Mouse (Mus musculus): ENCODE results near the gene Daam1.

The Daam1 gene

DNA sequence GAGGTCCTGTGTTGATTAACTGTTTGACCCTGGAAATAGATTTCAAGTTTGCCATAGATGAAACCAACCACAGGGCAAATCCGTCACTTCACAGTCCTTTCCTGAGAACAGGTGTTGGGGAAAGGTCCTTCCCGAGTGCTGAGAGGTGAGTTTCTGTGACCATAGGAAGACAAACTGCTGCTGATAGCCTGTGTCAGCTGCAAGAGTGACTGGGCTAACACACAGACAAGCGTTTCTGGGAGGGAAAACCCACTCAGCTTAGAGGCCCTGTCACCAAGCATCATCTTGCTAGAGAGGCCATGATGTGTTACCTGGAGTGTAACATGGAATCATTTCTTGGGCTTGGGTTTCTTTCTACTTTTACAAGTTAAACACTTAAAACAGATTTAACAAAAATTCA is 35.1 kb downstream of the Daam1 start:
- DNase-seq = no peak

DNA sequence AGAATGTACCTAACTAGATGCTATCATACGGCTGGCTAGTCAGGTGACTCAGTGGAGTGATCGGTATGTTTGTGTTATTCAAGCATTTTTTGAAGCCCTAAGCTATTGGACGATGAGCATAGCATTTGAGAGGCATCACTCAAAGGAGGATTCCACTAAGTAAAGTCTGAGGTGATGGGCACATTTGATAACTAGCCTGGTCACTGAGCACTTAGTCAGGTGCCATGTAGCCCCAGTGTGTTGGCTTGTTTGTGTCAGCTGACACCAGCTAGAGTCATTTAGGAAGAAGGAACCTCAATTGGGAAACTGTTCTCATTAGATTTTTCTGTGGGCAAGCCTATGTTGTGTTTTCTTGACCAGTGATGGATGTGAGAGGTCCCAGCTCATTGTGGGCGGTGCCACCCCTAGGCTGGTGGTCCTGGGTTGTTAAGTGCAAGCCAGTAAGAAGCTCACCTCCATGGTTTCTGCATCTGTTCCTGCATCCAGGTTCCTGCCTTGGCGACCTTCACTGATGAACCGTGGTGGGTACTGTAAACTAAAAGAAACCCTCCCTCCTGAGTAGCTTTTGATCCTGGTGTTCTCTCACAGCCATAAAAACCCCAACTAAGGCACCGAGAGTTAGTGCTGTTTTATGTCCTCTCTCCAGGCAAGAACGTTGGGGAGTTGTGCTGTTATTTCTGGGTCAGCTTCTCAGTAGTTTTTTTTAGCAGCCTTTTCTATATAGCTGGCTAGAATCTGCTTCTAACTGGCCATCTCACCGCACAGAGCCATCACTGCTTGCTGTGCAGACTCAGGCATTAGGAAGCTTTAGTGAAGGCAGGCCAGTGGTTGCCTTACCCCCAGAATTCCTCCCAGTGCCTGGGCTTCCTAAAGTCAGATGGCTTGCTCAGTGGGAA is 36.7 kb downstream of the Daam1 start:
- no peak for DNase-seq

- DNase-seq = no peak
Measured at GRCm38 (mm10) chr12:71870644-71871043, 39.8 kb downstream of the Daam1 start.

GRCm38 (mm10) chr12:71872330-71872729 is 41.5 kb downstream of the Daam1 start:
- no peak for DNase-seq

DNA sequence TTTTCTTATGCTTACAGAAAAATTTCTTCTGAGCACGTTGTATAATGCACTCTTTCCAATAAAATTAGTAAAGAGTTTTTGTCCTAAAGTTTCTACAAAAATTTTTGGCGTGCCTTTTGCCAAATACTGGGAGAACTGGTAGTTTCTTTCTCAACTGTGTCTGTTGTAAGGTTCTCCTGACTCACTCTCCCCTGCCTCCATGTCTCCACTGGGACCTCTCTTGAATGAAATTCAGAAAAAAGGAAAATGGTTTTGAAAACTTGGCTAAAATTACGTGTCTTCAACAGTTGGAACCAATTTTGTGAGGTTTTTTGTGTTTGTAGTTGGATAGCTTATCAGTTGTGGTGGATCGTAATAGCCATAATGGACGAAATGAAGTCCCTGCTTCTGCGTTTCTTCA is 43.7 kb downstream of the Daam1 start:
- no peak for DNase-seq

DNA sequence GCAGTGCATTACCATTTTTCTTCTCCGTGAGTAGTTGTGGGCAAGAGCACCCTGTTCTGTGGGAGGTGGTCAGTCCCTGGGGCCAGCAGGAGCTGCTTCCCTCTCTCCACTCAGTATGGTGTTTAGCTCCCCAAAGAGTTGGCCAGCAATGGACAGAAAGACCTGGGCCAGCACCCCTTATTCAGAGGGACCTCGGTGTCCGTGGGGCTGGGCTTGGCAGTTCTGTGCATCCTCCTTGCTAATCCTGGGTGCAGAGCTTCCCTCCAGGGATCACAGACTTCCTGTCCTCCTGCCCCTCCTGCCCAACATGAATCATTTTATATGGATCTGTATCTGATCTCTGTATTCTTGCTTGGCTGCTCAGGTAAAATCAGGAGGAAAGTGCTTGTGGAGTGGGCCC is 44.1 kb downstream of the Daam1 start:
- no peak for DNase-seq

DNA sequence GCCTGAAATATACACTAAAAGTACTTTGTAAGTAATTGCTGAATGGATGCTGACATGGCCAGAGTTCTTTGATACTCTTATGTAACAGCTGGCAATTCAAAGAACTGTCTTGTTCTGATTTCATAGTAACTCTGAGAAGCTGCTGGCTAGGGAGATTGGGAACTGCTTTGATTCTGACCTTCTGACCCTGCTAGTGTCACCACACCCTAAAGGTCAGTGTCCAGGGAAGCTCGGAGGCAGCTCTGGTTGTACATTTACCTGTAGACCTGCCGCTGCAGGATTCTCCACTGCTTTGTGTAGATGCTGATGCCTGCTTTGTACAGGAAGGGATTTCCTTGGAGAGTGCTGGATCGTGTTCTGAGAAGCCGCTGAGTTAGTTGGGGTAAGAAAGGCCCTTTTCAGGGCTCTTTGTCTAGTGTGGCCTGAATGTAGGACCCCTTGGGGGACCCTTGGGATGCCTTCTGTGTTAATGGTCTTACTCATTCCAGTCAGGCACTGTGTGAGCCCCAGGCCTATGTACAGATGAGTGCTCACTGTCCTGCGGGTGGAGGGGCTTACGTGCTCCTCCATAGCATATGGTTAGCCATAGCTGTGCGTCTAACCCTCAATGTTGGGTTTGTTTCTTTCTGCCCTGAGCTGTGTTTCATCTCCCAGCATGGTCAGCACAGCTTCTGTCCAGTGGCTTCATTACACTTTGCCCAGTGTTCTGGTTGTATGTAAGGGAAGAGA is 45.0 kb downstream of the Daam1 start:
- no peak for DNase-seq

DNA sequence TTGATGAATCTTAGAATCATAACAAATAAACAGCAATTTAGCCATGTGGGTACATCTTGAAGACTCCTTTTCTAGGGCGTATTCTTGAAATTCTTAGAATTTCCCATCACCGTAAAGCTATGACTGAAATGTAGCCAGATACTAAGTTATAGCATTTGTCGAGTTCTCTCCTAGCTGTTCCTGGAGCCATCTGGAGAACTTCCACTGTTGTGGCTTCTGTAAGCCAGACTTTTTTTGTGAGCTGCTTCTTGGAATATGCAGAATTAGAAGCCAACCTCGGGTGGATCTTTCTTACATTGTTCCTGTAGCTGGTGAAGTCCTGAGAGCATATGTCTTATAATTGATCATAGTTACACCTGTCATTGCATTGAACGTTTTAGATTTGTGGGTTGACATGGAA is 50.1 kb downstream of the Daam1 start:
- no peak for DNase-seq

GRCm38 (mm10) chr12:71881477-71881876 is 50.6 kb downstream of the Daam1 start:
- DNase-seq = no peak

DNA sequence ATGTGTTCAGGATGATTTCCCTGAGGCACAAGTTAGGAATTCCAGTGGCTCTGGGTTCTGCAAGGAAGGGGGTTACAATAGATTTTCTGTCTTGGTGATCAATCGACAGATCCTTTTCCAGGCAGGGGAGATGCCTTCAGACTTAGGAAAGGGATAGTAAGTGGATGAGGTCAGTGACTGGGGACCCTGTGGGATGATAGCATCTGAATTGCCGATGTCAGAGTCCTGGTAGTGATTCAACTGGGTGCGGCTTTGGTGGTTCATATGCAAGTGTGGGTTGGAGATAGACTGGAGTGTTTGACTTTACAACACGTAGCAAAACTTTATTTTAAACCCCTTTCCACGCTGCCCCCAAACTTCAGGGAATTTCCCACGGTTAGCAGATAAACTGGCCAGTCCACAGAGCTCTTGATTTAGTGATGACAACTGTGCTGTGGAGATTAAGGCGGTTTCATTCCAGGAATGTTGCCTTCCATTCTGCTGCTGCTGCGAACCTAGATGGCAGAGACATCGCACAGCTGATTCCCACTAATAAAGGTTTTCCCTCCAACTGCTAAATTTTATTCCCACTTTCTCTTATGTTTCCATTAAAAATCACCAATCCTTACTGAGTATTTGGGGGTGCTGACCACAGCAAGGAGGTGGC is 52.3 kb downstream of the Daam1 start:
- no peak for DNase-seq

GRCm38 (mm10) chr12:71885170-71885574 is 54.3 kb downstream of the Daam1 start:
- no peak for DNase-seq

DNA sequence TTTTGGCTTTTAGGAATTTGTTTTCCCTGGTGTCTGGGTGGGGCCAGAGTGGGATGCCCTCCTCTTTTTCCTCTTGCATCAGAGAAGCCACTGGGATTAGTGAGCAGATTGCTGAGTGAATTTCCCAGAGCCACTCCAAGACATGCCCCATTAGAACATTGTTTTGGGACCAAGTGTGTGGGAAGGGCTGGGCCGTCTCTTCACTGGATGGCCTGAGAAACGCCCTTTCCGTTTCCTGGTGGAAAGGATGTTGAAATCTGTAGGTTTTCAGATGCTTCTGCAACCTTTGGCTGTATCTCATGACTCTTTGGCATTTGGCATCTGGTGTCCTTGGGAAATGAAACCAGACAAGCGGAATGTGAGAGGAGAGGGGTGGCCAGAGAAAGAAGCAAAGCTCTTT is 54.8 kb downstream of the Daam1 start:
- DNase-seq = peak; percentile 39

GRCm38 (mm10) chr12:71886406-71886805 is 55.5 kb downstream of the Daam1 start:
- no peak for DNase-seq

GRCm38 (mm10) chr12:71886941-71887340 is 56.1 kb downstream of the Daam1 start:
- DNase-seq = no peak

GRCm38 (mm10) chr12:71888370-71888769 is 57.5 kb downstream of the Daam1 start:
- DNase-seq = no peak

GRCm38 (mm10) chr12:71889266-71889665 is 58.4 kb downstream of the Daam1 start:
- DNase-seq = no peak

GRCm38 (mm10) chr12:71890282-71890681 is 59.4 kb downstream of the Daam1 start:
- no peak for DNase-seq

GRCm38 (mm10) chr12:71891729-71892355 is 61.0 kb downstream of the Daam1 start:
- DNase-seq = no peak

DNA sequence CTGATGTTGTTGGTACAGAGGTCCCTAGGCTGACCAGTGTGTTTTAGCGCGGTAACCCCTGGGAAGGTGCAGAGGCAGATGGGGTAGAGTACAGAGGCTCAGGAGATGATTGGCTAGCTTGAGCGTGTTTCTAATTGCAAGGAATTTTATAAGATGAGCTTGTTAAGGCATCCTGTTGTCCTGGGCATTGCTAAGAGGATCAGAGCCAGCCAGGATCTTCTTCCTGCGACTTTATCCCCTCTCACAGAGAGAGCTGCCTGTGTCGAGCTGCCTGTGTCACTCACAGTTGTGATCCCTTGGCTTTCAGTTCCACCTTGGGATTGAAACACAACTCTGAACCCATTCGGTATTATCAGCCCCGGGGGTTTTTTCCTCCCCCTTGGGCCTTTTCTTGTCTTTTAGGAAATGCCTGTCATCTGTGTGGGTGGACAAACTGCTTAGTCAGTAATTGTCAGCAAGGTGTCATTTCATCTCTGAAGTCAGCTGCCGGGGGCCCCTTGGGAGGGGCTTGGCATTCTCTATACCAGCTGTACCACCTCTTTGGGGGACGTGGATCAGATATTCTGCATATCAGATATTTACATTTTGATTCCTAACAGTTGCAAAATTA is 62.2 kb downstream of the Daam1 start:
- no peak for DNase-seq

DNA sequence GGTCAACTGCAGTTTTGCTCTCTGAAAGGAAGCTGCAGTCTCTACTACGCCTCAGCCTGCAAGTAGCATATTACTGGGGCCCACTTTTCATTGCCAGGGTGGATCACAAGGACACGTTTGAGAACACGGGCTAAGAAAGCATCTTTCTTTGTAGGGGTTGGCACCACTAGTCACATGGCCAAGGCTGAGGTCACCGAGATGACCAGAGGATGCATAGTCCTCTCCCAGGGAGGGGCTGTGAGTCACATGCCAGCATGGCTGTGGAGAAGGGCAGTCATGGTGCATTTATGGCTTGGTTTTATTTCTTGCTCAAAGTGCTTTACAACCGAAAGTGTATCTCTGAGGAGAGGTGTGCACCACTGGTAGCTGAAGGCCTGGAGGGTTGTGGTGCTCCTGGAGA is 67.4 kb downstream of the Daam1 start:
- no peak for DNase-seq

DNA sequence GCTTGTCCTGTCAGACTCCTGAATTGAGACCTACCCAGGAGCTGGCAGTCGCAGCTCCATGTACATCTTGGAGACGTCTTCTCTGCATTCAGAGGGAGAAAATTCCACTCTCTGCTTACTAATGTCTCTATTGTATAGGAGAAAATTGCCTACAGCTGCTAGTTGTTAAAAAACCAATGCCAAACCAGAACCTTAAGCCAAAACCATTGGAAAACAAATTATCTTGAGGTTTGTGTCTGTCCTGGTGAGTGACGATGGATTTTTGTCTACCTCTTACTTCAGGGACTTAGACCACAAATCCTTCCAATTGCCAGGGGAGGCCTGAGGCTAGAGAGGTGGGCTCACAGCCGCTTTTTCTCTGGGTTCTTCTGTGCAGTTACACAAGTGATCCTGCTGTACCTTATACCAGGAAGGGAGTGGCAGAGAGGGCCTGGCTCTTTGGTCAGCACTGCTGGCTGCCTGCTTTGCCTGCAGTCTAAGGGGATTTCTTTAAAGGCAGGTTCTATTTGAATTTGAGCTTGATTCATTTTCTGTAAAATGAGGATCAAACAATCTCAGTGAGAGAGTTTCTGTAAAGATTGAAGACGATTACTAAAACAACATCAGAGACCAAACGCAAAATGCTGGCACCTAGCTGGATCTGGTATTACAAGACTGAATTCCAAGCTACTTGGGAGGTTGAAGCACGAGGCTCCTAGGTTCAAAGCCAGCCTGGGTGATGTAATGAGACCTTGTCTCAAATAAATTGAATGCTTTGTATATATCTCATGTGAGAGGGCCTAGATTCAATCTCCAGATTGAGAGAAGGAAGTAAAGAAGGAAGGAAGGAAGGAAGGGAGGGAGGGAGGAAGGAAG is 68.0 kb downstream of the Daam1 start:
- DNase-seq = no peak

DNA sequence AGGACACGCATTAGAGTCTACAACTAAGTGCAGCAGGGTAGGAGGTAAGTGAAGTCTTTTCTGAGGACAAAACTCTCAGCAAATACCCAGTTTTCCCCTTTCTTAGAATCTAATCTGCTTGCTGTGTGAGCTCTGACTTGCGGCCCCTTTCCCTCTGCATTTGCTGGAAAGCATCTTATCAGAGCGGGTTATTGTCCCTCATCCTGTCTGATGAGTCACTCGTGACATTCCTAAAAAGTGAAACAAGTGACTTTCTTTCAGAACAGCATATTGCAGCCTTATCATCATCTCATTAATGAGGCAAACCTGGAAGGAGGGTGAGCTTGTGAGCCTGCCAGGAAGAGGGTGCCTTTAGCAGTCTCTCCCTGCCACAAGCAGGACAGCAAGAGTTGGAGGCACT is 68.7 kb downstream of the Daam1 start:
- DNase-seq = no peak

Data from kidney, postnatal 10 days (tissue).